Mouse (Mus musculus) megakaryocyte-erythroid progenitor cell, adult 5-6 weeks (primary cell): ENCODE measurements at regions not wholly inside any gene's neighbourhood (a gene's known extent, or its start where the extent isn't known, plus 50 kb on each side); places are given as distances from the start of the nearest gene placed in this dataset.
A peak's percentile ranks its signal among the peaks of the same experiment; 100 is the strongest.

Experiments used
- ATAC-seq: replicated peaks from 2 replicates; pipeline ENCODE4 v1.8.0; 2016; ENCODE audit warnings: mild to moderate bottlenecking, inconsistent platforms; ENCODE audit not compliant: severe bottlenecking, poor library complexity, low FRiP score, low TSS enrichment

GRCm38 (mm10) chr4:154726636-154727045, 59.0 kb upstream of the Actrt2 start:
- ATAC-seq, result no peak

- no peak for ATAC-seq
These were observed 60.3 kb upstream of the Actrt2 start for GRCm38 (mm10) chr4:154727945-154728344.

GRCm38 (mm10) chr4:154730646-154731045, 63.0 kb upstream of the Actrt2 start:
- no peak for ATAC-seq

GRCm38 (mm10) chr4:154731345-154731744, 63.7 kb upstream of the Actrt2 start:
- no peak for ATAC-seq

- ATAC-seq, result no peak
These were observed 68.4 kb upstream of the Actrt2 start for GRCm38 (mm10) chr4:154736071-154736470.

GRCm38 (mm10) chr4:154741123-154741890, 73.6 kb upstream of the Actrt2 start:
- no peak for ATAC-seq

- no peak for ATAC-seq
These were observed 78.8 kb upstream of the Actrt2 start for GRCm38 (mm10) chr4:154746323-154747005.

GRCm38 (mm10) chr4:154747006-154747343, 79.3 kb upstream of the Actrt2 start:
- no peak for ATAC-seq

GRCm38 (mm10) chr4:154749160-154749559, 81.5 kb upstream of the Actrt2 start:
- peak; percentile 84 for ATAC-seq

GRCm38 (mm10) chr4:154749996-154750395, 82.3 kb upstream of the Actrt2 start:
- ATAC-seq, result no peak

- no peak for ATAC-seq
These were observed 82.9 kb upstream of the Actrt2 start for GRCm38 (mm10) chr4:154750440-154751107.

- no peak for ATAC-seq
These were observed 82.8 kb upstream of the Ttc34 start for GRCm38 (mm10) chr4:154754445-154754844.

GRCm38 (mm10) chr4:154756740-154757446, 80.4 kb upstream of the Ttc34 start:
- ATAC-seq, result no peak

GRCm38 (mm10) chr4:154759881-154760280, 77.4 kb upstream of the Ttc34 start:
- no peak for ATAC-seq

- ATAC-seq, result no peak
These were observed 73.0 kb upstream of the Ttc34 start for GRCm38 (mm10) chr4:154764238-154764637.

- ATAC-seq, result 0 out of 2 replicates have a peak, but pooled peaks have one; percentile 39
These were observed 71.1 kb upstream of the Ttc34 start for GRCm38 (mm10) chr4:154766158-154766557.

GRCm38 (mm10) chr4:154771330-154772076, 65.8 kb upstream of the Ttc34 start:
- no peak for ATAC-seq

- no peak for ATAC-seq
These were observed 65.2 kb upstream of the Ttc34 start for GRCm38 (mm10) chr4:154772077-154772462.

GRCm38 (mm10) chr4:154773830-154774229, 63.4 kb upstream of the Ttc34 start:
- no peak for ATAC-seq
